Mouse (Mus musculus) frontal cortex, adult (tissue): ENCODE results near the gene Washc4.
A peak's percentile ranks its signal among the peaks of the same experiment; 100 is the strongest.

Source experiments
- ATAC-seq: cut with Nextera tagmentation; 2 replicates; pipeline ENCODE4 v1.9.2; 2017; ENCODE audit warnings: mild to moderate bottlenecking, moderate library complexity, mixed read lengths; ENCODE audit not compliant: low TSS enrichment

Washc4 gene

DNA sequence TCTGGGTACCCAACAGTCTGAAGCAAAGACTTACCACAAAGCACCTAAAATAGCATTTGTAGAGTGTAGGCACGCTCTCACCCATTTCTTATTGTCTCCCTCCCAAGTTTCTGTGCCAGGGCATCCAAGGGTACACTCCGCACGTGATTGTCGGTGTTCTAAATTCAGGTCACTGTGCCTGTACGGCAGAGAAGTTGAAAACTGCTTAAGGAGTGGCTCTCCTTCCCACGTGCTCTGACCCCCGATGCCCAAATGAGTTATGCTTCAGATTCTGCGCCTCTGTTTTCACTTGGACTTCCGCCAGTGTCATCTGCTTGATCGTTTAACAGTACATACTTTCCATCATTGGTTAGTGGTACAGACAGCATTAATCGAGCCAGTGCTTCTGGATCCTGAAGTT, 57.1 kb downstream of the Washc4 start:
- ATAC-seq, result peak; percentile 62; the same call in 1 of the 2 replicates

DNA sequence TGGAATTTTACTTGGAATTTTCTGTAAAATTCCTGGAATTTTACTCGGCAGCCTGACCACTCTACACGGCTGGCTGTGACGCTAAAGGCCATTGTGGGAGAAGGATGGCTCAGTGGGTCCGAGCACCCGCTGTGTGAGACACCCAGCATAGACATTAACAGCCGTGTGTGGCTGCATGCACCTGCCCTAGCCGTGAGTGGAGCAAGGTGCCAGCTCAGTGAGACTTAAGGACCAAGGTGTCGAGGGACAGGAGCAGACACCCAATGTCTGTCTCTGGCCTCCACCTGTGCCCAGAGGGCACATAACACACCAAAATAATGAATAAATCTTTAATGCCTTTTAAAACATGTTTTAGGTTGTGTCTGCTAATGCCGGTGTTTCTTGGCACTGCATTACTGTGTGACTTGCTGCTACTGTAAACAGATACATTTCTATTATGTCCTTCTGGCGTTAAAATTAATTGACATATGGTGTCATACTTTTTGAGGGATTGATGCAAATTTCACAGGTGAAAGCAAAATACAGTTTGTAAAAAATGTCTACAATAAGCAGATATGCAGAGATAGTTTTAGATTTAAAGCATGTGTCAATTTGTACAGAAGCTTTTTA, 60.5 kb downstream of the Washc4 start:
- ATAC-seq, result no peak

DNA sequence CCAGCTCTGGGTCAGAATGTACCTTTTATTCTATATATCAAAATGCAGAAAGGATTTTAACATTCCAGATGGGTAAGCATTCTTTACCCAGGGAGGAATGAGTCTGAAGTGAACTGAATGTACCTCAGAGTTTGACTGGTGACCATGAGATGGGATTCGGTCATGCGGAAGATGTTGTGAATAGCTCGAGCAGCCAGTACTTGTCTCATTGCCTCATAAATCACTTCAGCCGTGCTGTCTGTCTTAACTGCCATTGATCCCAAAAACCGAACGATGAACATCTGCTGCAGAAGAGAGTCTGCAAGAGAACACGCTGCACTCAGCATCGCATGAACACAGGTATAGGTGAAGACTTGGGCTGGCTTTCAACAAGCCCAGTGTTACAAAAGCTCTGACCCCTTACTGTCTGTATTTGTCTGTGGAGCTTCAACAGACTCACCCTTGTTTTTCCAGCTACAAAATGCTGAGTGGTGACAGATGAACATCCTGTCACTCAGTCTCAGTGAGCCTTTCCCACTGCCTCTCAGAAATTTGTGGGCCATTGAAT, 62.2 kb downstream of the Washc4 start:
- ATAC-seq, result no peak

DNA sequence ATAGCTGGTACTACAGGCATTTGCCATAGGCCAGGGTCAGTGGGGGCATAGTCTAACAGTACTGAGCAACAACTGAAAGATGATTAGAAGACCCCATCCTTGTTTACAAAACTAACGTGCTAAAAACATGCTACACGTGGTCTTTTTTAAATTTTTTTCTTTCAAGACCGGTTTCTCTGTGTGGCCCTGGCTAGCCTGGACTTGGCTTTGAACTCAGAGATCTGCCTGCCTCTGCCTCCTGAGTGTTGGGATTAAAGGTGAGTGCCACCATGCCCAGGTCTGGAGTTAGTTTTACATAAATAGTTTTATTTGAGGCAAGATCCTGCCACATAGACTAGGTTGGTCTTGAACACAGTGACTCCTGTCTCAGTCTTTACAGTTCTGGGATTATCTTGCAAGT, 63.6 kb downstream of the Washc4 start:
- no peak for ATAC-seq

DNA sequence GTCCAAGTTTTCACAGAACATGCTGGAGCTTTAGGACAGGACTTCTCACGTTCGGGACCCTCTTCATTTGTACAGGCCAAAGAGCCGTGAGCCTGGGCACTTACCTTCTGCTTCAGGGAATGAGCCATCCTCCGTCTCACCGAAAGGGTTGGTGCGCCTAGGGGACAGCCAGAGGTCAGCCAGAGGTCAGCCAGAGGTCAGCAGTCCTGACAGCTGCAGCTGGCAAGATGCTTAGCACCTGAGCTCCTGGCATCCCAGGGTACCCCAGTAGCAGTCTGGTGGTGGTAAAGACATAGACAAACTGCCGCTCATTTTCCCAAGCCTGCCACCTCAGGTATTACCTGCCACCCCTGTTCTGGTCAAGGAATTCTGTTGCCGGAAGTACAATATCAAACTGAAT, 65.0 kb downstream of the Washc4 start:
- ATAC-seq, result no peak

DNA sequence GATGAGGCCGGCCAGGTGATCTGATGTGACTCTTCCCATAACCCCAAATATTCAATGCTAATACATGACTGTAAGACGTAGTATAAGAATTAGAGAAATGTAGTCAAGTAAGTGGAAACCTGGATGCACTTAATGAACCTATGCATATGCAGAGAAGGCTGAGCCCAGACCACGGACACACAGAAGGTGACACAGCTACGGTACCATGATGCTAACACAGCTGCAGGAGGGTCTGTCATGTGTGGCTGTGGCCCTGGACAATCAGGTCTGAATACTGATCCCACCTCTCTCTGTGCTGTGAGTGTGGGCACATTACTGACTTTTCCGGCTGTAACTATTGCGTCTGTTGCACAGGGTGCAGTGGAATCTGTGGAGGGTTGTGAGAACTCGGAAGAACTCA, 67.0 kb downstream of the Washc4 start:
- no peak for ATAC-seq

DNA sequence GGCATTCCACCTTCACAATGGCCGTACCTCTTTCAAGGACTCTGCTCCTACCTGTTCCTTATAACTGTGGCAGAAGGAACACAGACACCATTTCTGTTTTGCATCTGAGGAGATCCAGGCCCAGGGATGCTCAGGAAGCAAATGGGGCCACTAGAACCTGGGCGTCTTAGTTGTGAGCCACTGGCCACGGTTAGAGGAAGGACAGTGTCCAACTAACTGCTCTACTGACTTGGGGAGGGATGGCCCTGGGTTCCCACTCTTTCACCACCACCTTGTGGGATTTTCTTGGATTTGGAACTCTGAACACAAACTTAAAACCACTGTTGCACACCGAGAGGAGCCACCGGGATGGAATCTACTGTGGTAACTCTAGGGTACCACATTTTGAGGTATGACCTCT, 68.3 kb downstream of the Washc4 start:
- ATAC-seq, result no peak

DNA sequence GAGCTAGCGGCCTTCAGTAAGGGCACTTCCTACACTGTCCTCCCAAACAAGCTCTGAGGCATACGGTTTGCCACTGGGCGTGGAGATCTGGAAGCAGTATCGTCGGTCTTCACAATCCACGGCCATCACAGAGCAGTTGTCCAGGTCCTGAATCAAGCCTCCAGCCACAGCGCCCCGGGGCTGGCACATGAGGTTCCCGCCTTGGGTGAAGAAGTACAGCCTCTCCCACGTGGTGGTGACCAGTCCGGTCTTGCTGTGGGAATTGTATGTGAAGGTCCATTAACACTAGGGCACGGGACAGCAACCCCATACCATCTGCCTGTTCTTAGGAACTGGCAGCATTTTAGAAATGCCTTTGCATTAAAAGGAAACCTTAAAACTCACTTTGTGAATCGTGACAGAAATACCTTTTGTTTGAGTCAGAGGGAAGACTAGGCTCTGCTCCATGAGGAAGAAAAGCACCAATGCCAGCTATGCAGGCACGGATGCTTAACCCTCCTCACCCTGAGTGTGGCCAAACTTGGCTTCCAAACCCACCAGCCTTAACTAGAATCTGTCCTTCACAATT, 69.2 kb downstream of the Washc4 start:
- ATAC-seq, result no peak

DNA sequence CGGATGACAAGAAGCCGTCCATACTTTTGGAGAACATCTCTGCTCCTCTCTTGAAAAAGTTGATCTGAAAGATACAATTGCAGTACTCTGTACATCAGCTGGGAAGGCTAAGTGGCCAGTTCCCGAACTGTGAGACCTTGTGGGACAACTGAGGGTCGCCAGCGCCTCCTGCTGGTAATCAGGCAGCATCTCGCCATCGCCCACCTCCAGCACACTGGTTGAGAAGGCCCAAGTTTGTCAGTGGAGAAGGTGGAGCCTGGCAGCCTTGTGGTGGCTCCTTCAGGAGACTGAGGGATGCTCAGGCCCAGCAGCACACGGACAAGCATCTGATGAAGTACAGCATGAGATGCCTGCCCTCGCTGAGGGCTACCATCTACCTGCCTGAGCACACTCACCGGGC, 73.8 kb downstream of the Washc4 start:
- no peak for ATAC-seq

DNA sequence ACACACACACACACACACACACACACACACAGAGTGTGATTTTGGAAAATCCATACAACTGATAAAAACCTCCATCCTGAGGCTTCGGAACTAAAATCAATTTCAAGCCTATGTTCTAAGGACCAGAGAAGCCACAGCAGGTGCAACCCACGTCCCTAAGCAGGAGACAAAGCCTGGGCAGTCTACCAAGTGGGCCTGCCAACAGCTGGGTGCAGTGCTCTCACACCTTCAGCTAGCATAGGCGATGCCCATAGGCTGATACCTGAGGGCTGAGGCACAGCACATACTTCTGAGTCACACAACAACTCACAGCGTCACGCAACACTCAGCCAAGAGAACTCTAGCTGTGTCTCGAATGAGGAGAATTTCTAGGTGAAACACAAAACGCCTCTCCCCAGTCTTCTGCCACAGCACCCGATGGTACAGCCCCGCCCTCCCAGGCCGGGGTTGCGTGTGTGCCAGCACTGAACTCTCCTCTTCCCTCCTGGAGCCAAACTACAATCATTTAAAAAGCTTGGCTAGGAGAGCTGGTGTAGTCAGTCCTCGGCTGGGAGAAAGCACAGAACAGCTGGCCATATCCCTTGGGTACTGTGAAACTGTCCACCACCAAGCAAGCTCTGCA, 75.4 kb downstream of the Washc4 start:
- ATAC-seq, result peak; percentile 81

DNA sequence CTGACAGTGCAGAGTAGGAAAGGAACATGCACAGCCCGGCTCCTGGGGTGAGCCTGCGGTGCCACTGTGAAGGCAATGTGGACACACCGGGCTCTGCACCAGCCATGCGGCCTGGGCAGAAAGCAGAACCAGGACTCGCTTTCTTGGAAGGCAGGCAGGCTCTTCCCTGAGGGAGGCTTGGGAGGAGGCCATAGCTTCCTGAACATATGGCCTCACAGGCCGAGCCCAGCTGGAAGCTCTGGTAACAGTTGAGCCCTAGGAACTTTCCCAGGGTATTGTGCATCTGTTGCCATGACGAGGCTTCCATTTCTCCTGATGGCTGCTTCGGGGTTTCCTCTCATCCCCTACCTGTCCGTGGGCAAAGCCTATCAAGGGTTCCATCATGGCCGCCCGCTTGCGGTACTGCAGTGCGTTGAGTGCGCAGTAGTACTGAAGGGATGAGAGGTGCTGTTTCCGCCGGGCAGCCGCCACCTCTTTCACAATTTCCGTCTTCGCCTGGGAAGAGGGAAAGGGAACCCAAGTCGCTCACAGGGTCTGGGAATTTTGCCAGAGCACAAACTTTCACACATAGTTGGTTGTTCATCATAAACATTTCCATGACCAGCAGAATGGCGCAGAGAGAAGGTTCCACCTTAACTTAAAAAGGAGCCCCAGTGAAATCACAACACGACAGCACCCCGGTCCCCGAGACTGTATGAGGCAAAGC, 77.0 kb downstream of the Washc4 start:
- no peak for ATAC-seq

DNA sequence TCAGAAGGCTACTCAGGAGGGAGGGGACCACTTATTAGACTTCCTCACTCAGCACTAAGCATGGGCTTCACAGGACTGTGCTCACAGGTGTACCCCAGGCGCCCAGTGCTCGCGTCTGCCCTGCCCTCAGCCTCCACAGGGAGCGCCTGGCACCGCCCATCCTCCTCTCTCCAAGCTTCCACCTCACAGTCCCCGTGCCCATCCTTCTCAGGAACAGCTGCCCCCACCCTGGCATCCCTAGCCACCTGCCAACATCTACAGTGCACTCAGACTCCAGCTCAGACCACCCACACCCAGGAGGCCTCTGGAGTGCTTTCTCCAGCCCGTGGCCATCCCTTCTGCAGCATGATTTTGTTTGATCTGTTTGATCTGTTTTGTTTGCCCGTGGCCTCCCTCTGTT, 80.5 kb downstream of the Washc4 start:
- ATAC-seq, result no peak

DNA sequence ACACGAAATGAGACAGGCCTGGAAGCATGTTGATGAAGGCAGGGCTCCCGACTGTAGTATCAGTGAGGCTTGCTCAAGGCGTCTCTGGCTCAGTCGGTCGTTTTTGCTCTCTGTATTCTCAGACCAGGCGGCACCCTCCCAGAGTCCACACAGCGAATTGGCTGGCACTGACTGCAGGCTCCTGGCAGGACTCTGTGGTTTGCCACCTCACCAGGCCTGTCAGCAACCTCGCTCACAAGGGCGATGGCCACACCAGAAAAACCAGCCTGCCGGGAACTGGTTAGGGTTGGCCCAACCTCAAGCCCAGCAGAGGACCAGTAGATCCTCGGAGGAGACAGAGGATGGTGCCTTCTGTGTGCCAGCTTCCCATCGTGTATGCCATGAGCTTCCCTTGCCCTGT, 81.3 kb downstream of the Washc4 start:
- no peak for ATAC-seq

DNA sequence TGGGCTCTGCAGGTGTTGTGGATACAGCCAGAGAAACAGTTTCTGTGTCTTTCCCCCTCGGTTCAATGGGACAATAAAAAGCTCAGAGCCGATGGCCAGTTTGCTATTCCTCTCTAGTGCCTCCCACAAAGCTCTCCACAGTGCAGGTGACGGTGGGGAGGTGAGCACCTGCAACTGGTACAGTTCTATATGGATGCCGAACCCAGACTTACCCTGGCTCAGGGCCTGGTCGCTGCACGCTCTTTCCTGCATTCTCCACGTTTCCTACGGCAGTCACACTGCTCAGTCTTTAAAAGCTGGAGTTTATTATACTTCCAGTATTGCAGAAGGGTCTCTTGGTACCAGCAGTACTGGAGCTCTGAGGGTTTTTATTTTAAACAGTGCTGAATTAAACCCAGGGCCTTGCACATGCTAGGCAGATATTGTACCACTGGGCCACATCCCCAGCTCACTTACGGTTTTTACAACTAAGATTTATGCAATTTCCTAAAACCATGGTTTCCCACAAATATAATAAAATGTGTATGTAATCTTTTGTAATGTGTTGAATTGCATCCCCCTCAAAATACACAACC, 83.6 kb downstream of the Washc4 start:
- no peak for ATAC-seq

DNA sequence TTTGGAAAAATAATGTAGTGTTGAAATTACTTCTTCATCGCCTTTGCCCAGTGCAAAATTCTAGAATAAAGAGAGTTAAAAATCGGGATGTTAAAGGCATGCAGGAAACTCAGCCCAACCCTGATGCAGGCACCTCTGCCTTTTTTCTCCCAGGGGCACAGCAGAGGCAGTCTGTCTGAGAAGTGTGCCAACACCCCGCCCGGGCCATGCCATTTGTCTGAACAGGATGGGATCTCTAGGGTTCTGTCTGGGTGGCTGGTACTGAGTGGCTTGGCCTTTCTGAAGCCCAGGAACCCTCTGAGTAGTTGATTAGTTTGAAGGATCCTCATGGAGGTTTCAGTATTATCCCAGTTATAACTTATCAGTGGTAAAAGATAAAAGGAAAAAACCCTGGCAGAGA, 84.7 kb downstream of the Washc4 start:
- no peak for ATAC-seq

DNA sequence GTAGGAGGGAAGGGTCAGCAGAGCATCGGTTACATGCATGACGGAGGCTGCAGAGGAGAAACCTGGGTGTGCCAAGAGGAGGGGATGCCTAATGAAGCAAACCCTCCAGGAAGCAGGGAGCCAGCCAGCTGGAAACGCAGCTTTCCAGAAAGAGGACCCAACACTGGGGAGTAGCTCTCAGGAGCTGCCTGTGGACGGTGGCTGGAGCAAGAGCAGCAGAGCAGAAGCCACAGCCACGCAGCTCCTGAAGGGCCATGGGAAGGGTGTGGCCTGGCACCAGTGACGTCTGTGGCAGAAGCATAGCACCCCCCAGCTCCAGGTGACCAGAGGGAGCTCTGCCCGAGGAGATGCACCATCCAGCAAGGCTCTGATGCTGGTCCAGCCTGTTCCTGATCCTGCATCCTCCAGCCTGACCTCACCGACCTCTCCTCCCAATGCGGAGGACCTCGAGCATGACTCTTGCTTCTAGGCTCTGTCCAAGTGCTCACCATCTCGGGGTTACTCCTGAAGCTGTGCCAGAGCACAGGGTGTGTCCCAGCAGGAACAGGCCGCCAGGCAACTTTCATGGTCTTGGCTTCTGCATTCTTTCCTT, 85.7 kb downstream of the Washc4 start:
- no peak for ATAC-seq

DNA sequence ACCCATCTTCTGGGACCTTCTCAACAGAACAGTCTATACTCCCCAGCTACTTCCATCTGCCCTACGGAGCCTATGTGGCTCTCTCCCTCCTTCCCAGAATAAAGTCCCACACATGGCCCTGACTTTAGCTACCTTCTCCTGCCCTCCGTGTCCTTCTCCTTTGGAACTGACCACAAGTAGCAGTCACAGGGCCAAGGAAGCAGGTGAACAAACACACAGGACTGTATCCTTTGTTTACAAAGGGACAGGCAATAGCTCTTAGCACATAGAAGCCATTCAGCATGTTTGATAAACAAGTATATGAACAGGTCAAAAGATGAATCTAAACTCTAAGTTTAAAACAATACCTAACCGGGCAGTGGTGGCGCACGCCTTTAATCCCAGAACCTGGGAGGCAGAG, 86.3 kb downstream of the Washc4 start:
- ATAC-seq, result no peak

DNA sequence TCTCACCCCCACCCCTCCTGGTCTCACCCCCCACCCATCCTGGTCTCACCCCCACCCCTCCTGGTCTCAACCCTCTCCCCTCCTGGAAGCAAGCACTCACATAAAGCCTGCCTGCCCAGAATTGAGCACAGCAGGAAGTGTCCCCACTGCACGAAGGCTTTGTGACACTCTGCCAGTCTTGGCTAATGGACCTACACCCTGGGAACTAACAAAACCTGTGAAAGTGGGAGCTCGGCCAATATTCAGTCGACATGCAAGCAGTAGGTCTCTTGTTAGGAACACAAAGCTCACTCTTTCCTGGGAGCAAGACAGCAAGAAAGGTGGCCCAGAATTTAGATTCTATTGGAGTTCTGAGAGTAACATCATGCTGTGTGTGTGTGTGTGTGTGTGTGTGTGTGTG, 87.3 kb downstream of the Washc4 start:
- no peak for ATAC-seq

DNA sequence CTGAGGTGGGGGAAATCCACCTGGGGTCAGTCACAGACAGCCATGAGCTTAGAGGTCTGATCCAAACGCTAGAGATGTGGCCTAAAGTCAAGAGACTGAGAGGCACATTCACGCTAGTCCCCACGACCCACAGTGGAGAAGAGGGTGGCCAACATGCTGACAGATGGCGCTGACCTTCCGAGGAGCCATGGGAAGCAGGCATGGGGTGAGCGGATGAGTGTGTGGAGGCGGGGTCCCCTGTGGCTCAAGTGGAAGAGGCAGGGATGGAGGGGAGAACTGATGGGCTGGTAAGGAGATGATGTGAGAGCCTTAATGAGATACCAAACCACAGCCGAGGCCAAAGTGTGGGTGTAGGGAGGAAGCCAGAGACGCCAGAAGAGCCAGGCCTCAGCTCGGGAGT, 88.2 kb downstream of the Washc4 start:
- ATAC-seq, result no peak

DNA sequence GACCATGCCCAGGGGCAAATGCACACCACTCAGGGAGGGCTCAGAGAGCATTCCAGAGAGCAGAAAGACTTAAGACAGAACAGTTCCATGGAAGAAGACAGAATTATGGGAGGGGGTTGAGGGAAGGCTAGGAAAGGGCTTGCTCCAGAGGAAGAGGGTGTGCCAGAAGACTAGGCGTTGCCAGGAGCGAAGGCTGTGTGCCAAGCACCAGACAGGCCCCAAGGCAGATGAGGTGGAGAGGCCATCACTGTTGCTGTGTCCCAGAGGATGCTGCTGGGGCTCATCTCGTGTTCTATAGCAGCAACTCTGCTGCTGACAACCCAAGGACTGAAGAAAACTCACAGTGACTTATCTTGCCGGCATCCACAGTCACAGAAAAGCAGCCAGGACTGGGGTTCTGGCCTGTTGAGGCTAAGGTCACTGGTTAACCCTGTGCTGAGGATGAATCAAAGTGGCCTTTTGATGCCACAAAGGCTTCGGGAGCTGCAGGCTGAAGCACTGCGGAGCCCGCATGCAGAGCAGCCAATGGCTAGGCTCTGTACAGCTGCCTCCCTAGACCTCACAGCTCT, 89.3 kb downstream of the Washc4 start:
- ATAC-seq, result no peak

DNA sequence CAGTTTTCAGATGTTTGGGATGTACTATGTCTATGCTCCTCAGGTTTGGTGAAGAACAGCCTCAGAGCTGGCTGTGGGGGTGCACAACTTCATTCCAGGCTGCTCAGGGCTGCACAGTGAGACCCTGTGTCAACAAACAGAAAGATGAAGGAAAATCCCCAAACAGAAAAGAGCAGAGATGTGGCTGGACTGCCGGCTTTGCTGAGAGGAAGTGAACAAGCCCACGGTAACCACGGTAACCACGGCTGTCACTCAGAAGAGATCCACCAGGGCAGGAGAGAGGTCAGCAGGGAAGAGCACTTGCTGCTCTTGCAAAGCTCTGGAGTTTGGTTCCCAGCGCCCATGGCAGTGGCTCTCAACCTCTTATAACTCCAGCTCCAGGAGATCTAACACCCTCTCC, 90.9 kb downstream of the Washc4 start:
- no peak for ATAC-seq

DNA sequence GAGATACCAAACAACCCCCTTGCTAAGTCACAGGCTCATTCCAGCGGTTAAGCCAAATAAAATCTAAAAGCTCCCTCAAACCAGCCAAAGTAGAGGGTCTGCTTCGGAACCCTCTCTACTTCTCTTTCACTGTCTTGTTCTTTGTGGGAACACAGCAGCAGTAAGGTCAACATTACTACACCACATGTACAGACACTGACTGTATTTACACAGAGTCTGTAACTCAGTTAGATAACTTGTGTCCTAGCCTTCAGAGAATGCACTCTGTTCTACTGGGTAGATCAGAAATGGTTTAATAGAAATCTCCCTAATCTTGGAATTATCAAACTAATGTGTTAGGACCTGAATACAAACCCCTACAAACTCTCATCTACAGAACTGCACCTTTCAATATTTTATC, 92.6 kb downstream of the Washc4 start:
- ATAC-seq, result no peak
